Mouse (Mus musculus): ENCODE measurements around the gene Efcab10.

Efcab10 gene

GRCm38 (mm10) chr12:33394804-33395623 is at the start of gene Efcab10:
Gene Efcab10, plus strand, starts transcription at chr12:33394854.
- ChIA-PET CTCF (interaction anchor here (1.0 to 3.5 kb wide), 14 partner anchors 15 to 61 kb away, joined by 3 to 36 read pairs (median 7); partner anchors contain the start of gene Twistnb (in 2 of the 4)), POLR2A (interaction anchor here (0.5 to 4.9 kb wide), 20 partner anchors 10 to 575 kb away, joined by 3 to 43 read pairs (median 6); partner anchors contain the start of gene Twistnb (in 2 of the 4))

GRCm38 (mm10) chr12:33344970-33345772 is 49.5 kb upstream of the Efcab10 start:
- CTCF ChIA-PET, result interaction anchor here (0.6 to 2.8 kb wide), 13 partner anchors 11 to 724 kb away, joined by 3 to 11 read pairs (median 4); no protein-coding TSS in a partner anchor

GRCm38 (mm10) chr12:33345773-33346435 is 48.8 kb upstream of the Efcab10 start:
- CTCF ChIA-PET, result interaction anchor here in 3 of 4 experiments (1.6 to 2.8 kb wide), 4 partner anchors 12 to 34 kb away, joined by 6 to 11 read pairs (median 10); no protein-coding TSS in a partner anchor
- POLR2A ChIA-PET, result interaction anchor here in 2 of 4 experiments (0.7 to 1.8 kb wide), 4 partner anchors 24 to 84 kb away, joined by 3 to 5 read pairs (median 3); partner anchors contain the start of gene Twistnb (in 1 of the 2)

More at GRCm38 (mm10) chr12:33344970-33345772, 49.5 kb upstream of the Efcab10 start:
- POLR2A ChIA-PET, result interaction anchor here in 3 of 4 experiments (0.5 to 1.8 kb wide), 6 partner anchors 14 to 85 kb away, joined by 3 to 6 read pairs (median 4); partner anchors contain the start of gene Twistnb (in 1 of the 3)

- CTCF ChIA-PET, result interaction anchor here (0.9 to 2.1 kb wide), 6 partner anchors 18 to 27 kb away, joined by 3 to 10 read pairs (median 4); no protein-coding TSS in a partner anchor
- POLR2A ChIA-PET, result interaction anchor here in 2 of 4 experiments (0.6 to 1.4 kb wide), 3 partner anchors 10 to 32 kb away, joined by 3 to 4 read pairs (median 4); no protein-coding TSS in a partner anchor
Observed at GRCm38 (mm10) chr12:33352671-33353070, 42.0 kb upstream of the Efcab10 start.

- ChIA-PET POLR2A (interaction anchor here in 1 of 4 experiments (0.9 kb wide), 1 partner anchor 13 kb away, joined by 4 read pairs; no protein-coding TSS in a partner anchor), CTCF (interaction anchor here in 1 of 4 experiments (2.1 kb wide), 1 partner anchor 22 kb away, joined by 6 read pairs; no protein-coding TSS in a partner anchor)
Observed at GRCm38 (mm10) chr12:33358345-33358744, 36.3 kb upstream of the Efcab10 start.

GRCm38 (mm10) chr12:33359209-33359608 is 35.4 kb upstream of the Efcab10 start:
- ChIA-PET POLR2A (interaction anchor here in 1 of 4 experiments (0.9 kb wide), 1 partner anchor 14 kb away, joined by 4 read pairs; no protein-coding TSS in a partner anchor), CTCF (interaction anchor here in 2 of 4 experiments (0.5 to 1.1 kb wide), 3 partner anchors 21 to 78 kb away, joined by 3 to 5 read pairs (median 3); no protein-coding TSS in a partner anchor)

GRCm38 (mm10) chr12:33359878-33360482 is 34.7 kb upstream of the Efcab10 start:
- POLR2A ChIA-PET, result no interaction called here
- CTCF ChIA-PET, result interaction anchor here in 2 of 4 experiments (1.0 to 1.1 kb wide), 3 partner anchors 20 to 79 kb away, joined by 3 to 5 read pairs (median 3); no protein-coding TSS in a partner anchor

GRCm38 (mm10) chr12:33360729-33361128 is 33.9 kb upstream of the Efcab10 start:
- CTCF ChIA-PET, result interaction anchor here in 2 of 4 experiments (0.7 to 1.0 kb wide), 2 partner anchors 19 to 304 kb away, joined by 3 to 4 read pairs; no protein-coding TSS in a partner anchor
- POLR2A ChIA-PET, result no interaction called here

- POLR2A ChIA-PET, result no interaction called here
Observed at GRCm38 (mm10) chr12:33364511-33364910, 30.1 kb upstream of the Efcab10 start.

GRCm38 (mm10) chr12:33365133-33365532 is 29.5 kb upstream of the Efcab10 start:
- ChIA-PET POLR2A (no interaction called here), CTCF (interaction anchor here in 3 of 4 experiments (1.0 to 8.7 kb wide), 3 partner anchors 15 to 59 kb away, joined by 14 to 70 read pairs (median 20); no protein-coding TSS in a partner anchor)

More at GRCm38 (mm10) chr12:33364511-33364910, 30.1 kb upstream of the Efcab10 start:
- CTCF ChIA-PET, result interaction anchor here in 3 of 4 experiments (1.0 to 8.7 kb wide), 3 partner anchors 15 to 59 kb away, joined by 14 to 70 read pairs (median 20); no protein-coding TSS in a partner anchor

- POLR2A ChIA-PET, result interaction anchor here in 2 of 4 experiments (0.5 to 1.4 kb wide), 4 partner anchors 24 to 1302 kb away, joined by 3 to 9 read pairs (median 4); no protein-coding TSS in a partner anchor
- CTCF ChIA-PET, result interaction anchor here (0.6 to 8.7 kb wide), 6 partner anchors 10 to 100 kb away, joined by 3 to 70 read pairs (median 12); no protein-coding TSS in a partner anchor
Observed at GRCm38 (mm10) chr12:33369555-33369954, 25.1 kb upstream of the Efcab10 start.

- ChIA-PET CTCF (interaction anchor here (0.5 to 2.7 kb wide), 196 partner anchors 8 to 1803 kb away, joined by 3 to 70 read pairs (median 5); partner anchors contain the start of genes Efcab10 (in 4 of the 4), Twistnb (in 4 of the 4), Atxn7l1 (in 1 of the 4) and Sypl (in 1 of the 4)), POLR2A (interaction anchor here (0.6 to 2.1 kb wide), 33 partner anchors 9 to 560 kb away, joined by 3 to 16 read pairs (median 3); partner anchors contain the start of genes Efcab10 (in 3 of the 4), Twistnb (in 3 of the 4), Nampt (in 1 of the 4) and Sypl (in 1 of the 4))
Observed at GRCm38 (mm10) chr12:33379624-33380445, 14.8 kb upstream of the Efcab10 start.

- CTCF ChIA-PET, result interaction anchor here (0.5 to 5.3 kb wide), 21 partner anchors 9 to 235 kb away, joined by 3 to 72 read pairs (median 8); partner anchors contain the start of gene Twistnb (in 3 of the 4)
- POLR2A ChIA-PET, result interaction anchor here in 3 of 4 experiments (0.6 to 3.0 kb wide), 8 partner anchors 9 to 107 kb away, joined by 3 to 11 read pairs (median 7); partner anchors contain the start of gene Twistnb (in 2 of the 3)
Observed at GRCm38 (mm10) chr12:33388842-33389241, 5.8 kb upstream of the Efcab10 start.

- POLR2A ChIA-PET, result interaction anchor here in 1 of 4 experiments (0.8 to 2.4 kb wide), 3 partner anchors 33 to 38 kb away, joined by 3 to 11 read pairs (median 7); partner anchors contain the start of gene Twistnb
Observed at GRCm38 (mm10) chr12:33390844-33391560, 3.7 kb upstream of the Efcab10 start.

GRCm38 (mm10) chr12:33403265-33403693 is 8.6 kb downstream of the Efcab10 start:
- POLR2A ChIA-PET, result no interaction called here
- CTCF ChIA-PET, result no interaction called here

More at GRCm38 (mm10) chr12:33390844-33391560, 3.7 kb upstream of the Efcab10 start:
- CTCF ChIA-PET, result interaction anchor here (0.5 to 5.3 kb wide), 8 partner anchors 11 to 38 kb away, joined by 3 to 72 read pairs (median 24); partner anchors contain the start of gene Twistnb (in 1 of the 4)
